Mouse (Mus musculus): ENCODE measurements around the gene Sap18b.
"Not testable (repeated sequence)": the region's sequence is repeated elsewhere in the genome, so short reads cannot be mapped to it uniquely, and the experiment has no call there.

Sap18b gene

GRCm38 (mm10) chr8:95822699-95823098 is 2.4 kb upstream of the Sap18b start:
- no peak for DNase-seq

- no peak for DNase-seq
Observed at GRCm38 (mm10) chr8:95830144-95830543, 5.0 kb downstream of the Sap18b start.

- peak; percentile 90 for DNase-seq
Observed at GRCm38 (mm10) chr8:95832603-95833434, 7.7 kb downstream of the Sap18b start.

GRCm38 (mm10) chr8:95833435-95833984 is 8.4 kb downstream of the Sap18b start:
- peak; percentile 20 for DNase-seq

GRCm38 (mm10) chr8:95835891-95836290 is 10.7 kb downstream of the Sap18b start:
- DNase-seq: no peak

GRCm38 (mm10) chr8:95837266-95837665 is 12.1 kb downstream of the Sap18b start:
- no peak for DNase-seq

GRCm38 (mm10) chr8:95839289-95839688 is 14.1 kb downstream of the Sap18b start:
- no peak for DNase-seq

GRCm38 (mm10) chr8:95841436-95841835 is 16.3 kb downstream of the Sap18b start:
- no peak for DNase-seq

- DNase-seq: no peak
Observed at GRCm38 (mm10) chr8:95843968-95844367, 18.8 kb downstream of the Sap18b start.

- DNase-seq: no peak
Observed at GRCm38 (mm10) chr8:95845026-95845425, 19.9 kb downstream of the Sap18b start.

GRCm38 (mm10) chr8:95848061-95848551 is 23.0 kb downstream of the Sap18b start:
- no peak for DNase-seq

GRCm38 (mm10) chr8:95848734-95849464 is 23.8 kb downstream of the Sap18b start:
- DNase-seq: no peak

GRCm38 (mm10) chr8:95850326-95850725 is 25.2 kb downstream of the Sap18b start:
- no peak for DNase-seq

- peak; percentile 45 for DNase-seq
Observed at GRCm38 (mm10) chr8:95852290-95852689, 27.1 kb downstream of the Sap18b start.

- peak; percentile 85 for DNase-seq
Observed at GRCm38 (mm10) chr8:95853102-95853843, 28.1 kb downstream of the Sap18b start, which contains the start of gene Slc38a7. Gene Slc38a7, minus strand, starts transcription at chr8:95853539.

- DNase-seq: no peak
Observed at GRCm38 (mm10) chr8:95854174-95854573, 29.0 kb downstream of the Sap18b start.

- not testable (repeated sequence) for DNase-seq
Observed at GRCm38 (mm10) chr8:95863761-95864440, 38.8 kb downstream of the Sap18b start.

GRCm38 (mm10) chr8:95864851-95865250 is 39.7 kb downstream of the Sap18b start:
- DNase-seq: not testable (repeated sequence)

- no peak for DNase-seq
Observed at GRCm38 (mm10) chr8:95871690-95872089, 46.5 kb downstream of the Sap18b start.

- no peak for DNase-seq
Observed at GRCm38 (mm10) chr8:95875270-95875669, 50.1 kb downstream of the Sap18b start.

Data from lung, postnatal 10 days (tissue).